Comparison of ENCODE assay signal across 19 mouse cellular contexts in genomic region chr9:46186387-46186786, GRCm38 (mm10). TPM values are rescaled to one million over a fixed set of nuclear protein-coding genes. Genes with fewer than 3 reads are reported as not detected.
DNase-seq lines count a peak whose midpoint lies in the region; ATAC-seq and TF ChIP-seq lines count a peak whose summit lies in the region.
"Had no signal": no experiment of that assay in that cellular context is flagged by ENCODE, and none has a peak within 500 bp of the region (broad histone marks: within the 10 kb centered on the region; RNA-seq: fewer than 3 reads in every experiment).

No protein-coding gene starts in this region.

- no peak for ATAC-seq in kidney, postnatal 0 days (replicated peaks; ENCODE audit: low FRiP score, low read depth)
- no peak for ATAC-seq in kidney, embryonic 16.5 days (ENCODE audit: low FRiP score, low TSS enrichment)
- ATAC-seq in midbrain, postnatal 0 days (ENCODE audit: low FRiP score), result no peak
- no peak for ATAC-seq in midbrain, embryonic 14.5 days (ENCODE audit: low FRiP score, low TSS enrichment)
- ATAC-seq in hindbrain, embryonic 11.5 days (ENCODE audit: low FRiP score), result no peak

- H3K36me3 ChIP-seq in kidney, postnatal 0 days (ENCODE audit: insufficient read depth, low read length), result 0 out of 2 replicates have a peak, but pooled peaks cover 3% of the 10 kb centered on the region
- H3K36me3 ChIP-seq in kidney, embryonic 16.5 days (ENCODE audit: insufficient read depth, low read length), result 0 out of 2 replicates have a peak, but pooled peaks cover 2% of the 10 kb centered on the region
- 0 out of 2 replicates have a peak, but pooled peaks cover 5% of the 10 kb centered on the region for H3K36me3 ChIP-seq in midbrain, postnatal 0 days (ENCODE audit: insufficient read depth, low read length)
- peaks cover 2% of the 10 kb centered on the region; the same call in 1 of the 2 replicates for H3K36me3 ChIP-seq in midbrain, embryonic 14.5 days (ENCODE audit: control insufficient read depth, insufficient read depth, low read length)
- H3K36me3 ChIP-seq in hindbrain, embryonic 11.5 days (ENCODE audit: control insufficient read depth, insufficient read depth, low read length), result no peaks in the 10 kb centered on the region
- H3K36me3 ChIP-seq: hindbrain, embryonic 13.5 days; lung, embryonic 15.5 days had no signal

- H3K4me2 ChIP-seq in kidney, postnatal 0 days (ENCODE audit: low read length), result no peak overlapping the region
- no peak overlapping the region for H3K4me2 ChIP-seq in kidney, embryonic 16.5 days (replicated peaks; ENCODE audit: low read depth, low read length)
- no peak overlapping the region for H3K4me2 ChIP-seq in midbrain, postnatal 0 days (ENCODE audit: low read depth, low read length, poor library complexity, severe bottlenecking)
- H3K4me2 ChIP-seq in midbrain, embryonic 14.5 days (ENCODE audit: low read length), result no peak overlapping the region
- H3K4me2 ChIP-seq in hindbrain, embryonic 11.5 days (replicated peaks; ENCODE audit: low read depth, low read length), result no peak overlapping the region
- H3K4me2 ChIP-seq: heart, embryonic 13.5 days; hindbrain, embryonic 13.5 days; limb, embryonic 12.5 days; lung, embryonic 15.5 days had no signal

- H3K4me3 ChIP-seq in kidney, postnatal 0 days (replicated peaks; ENCODE audit: low read depth, low read length), result no peak overlapping the region
- no peak overlapping the region for H3K4me3 ChIP-seq in kidney, embryonic 16.5 days (ENCODE audit: low read length)
- no peak overlapping the region for H3K4me3 ChIP-seq in midbrain, postnatal 0 days (ENCODE audit: low read depth, low read length)
- H3K4me3 ChIP-seq in midbrain, embryonic 14.5 days (replicated peaks; ENCODE audit: low read depth, low read length), result no peak overlapping the region
- no peak overlapping the region for H3K4me3 ChIP-seq in hindbrain, embryonic 11.5 days (ENCODE audit: low read depth, low read length)
- H3K4me3 ChIP-seq: heart, embryonic 13.5 days; hindbrain, embryonic 13.5 days; limb, embryonic 12.5 days; lung, embryonic 15.5 days had no signal

- peak; percentile 54 for TF ChIP-seq CTCF in kidney, postnatal 0 days (IDR thresholded peaks at IDR 0.05; ENCODE audit: low read depth)
- TF ChIP-seq CTCF in midbrain, postnatal 0 days (IDR thresholded peaks at IDR 0.05), result peak; percentile 43

- H3K27me3 ChIP-seq in kidney, postnatal 0 days (ENCODE audit: insufficient read depth, low read length), result no peaks in the 10 kb centered on the region
- no peaks in the 10 kb centered on the region for H3K27me3 ChIP-seq in kidney, embryonic 16.5 days (ENCODE audit: insufficient read depth, low read length)
- no peaks in the 10 kb centered on the region for H3K27me3 ChIP-seq in midbrain, postnatal 0 days (ENCODE audit: insufficient read depth, low read length)
- no peaks in the 10 kb centered on the region for H3K27me3 ChIP-seq in midbrain, embryonic 14.5 days (ENCODE audit: control insufficient read depth, insufficient read depth, low read length)
- H3K27me3 ChIP-seq in hindbrain, embryonic 11.5 days (ENCODE audit: control insufficient read depth, insufficient read depth, low read length), result no peaks in the 10 kb centered on the region
- H3K27me3 ChIP-seq: heart, embryonic 13.5 days; hindbrain, embryonic 13.5 days; limb, embryonic 12.5 days; lung, embryonic 15.5 days had no signal

- H3K4me1 ChIP-seq in kidney, postnatal 0 days (replicated peaks; ENCODE audit: insufficient read depth, low read length), result no peaks in the 10 kb centered on the region; the same call in 1 of the 2 replicates
- peaks cover 11% of the 10 kb centered on the region; the same call in 1 of the 2 replicates for H3K4me1 ChIP-seq in kidney, embryonic 16.5 days (ENCODE audit: insufficient read depth, low read length)
- H3K4me1 ChIP-seq in midbrain, postnatal 0 days (ENCODE audit: insufficient read depth, low read length), result no peaks in the 10 kb centered on the region; the same call in 1 of the 2 replicates
- peaks cover 3% of the 10 kb centered on the region; the same call in 1 of the 2 replicates for H3K4me1 ChIP-seq in midbrain, embryonic 14.5 days (ENCODE audit: control insufficient read depth, insufficient read depth, low read length)
- H3K4me1 ChIP-seq in hindbrain, embryonic 11.5 days (replicated peaks; ENCODE audit: control insufficient read depth, insufficient read depth, low read length), result no peaks in the 10 kb centered on the region

- no peak for DNase-seq in kidney, postnatal 0 days (ENCODE audit: low spot score)
- no peak for DNase-seq in midbrain, postnatal 0 days (ENCODE audit: low spot score)
- no peak for DNase-seq in midbrain, embryonic 14.5 days
- peak; percentile 18 for DNase-seq in R1 (ENCODE audit: low read depth, low spot score)
- DNase-seq in spleen, postnatal 4 days (ENCODE audit: low spot score in 2 of 2), result no peak
- DNase-seq in hindbrain, embryonic 11.5 days (ENCODE audit: low spot score), result no peak
- DNase-seq: adrenal gland, postnatal 14 days; cerebellum, adult 9-10 months; kidney, adult 18-20 months had no signal

- WGBS in kidney, postnatal 0 days, result 57% methylated on average over 1 of the region's 1 CpGs
- WGBS in kidney, embryonic 16.5 days, result 74% methylated on average over 1 of the region's 1 CpGs
- 97% methylated on average over 1 of the region's 1 CpGs for WGBS in midbrain, postnatal 0 days
- WGBS in midbrain, embryonic 14.5 days, result 84% methylated on average over 1 of the region's 1 CpGs
- 70% methylated on average over 1 of the region's 1 CpGs for WGBS in hindbrain, embryonic 11.5 days

- no peaks in the 10 kb centered on the region for H3K9me3 ChIP-seq in kidney, postnatal 0 days (replicated peaks; ENCODE audit: low read length)
- no peaks in the 10 kb centered on the region for H3K9me3 ChIP-seq in kidney, embryonic 16.5 days (ENCODE audit: low read length)
- H3K9me3 ChIP-seq in midbrain, postnatal 0 days (ENCODE audit: low read length), result no peaks in the 10 kb centered on the region
- H3K9me3 ChIP-seq in midbrain, embryonic 14.5 days (ENCODE audit: control insufficient read depth, low read length), result no peaks in the 10 kb centered on the region
- no peaks in the 10 kb centered on the region for H3K9me3 ChIP-seq in hindbrain, embryonic 11.5 days (ENCODE audit: control insufficient read depth, low read length)
- H3K9me3 ChIP-seq: heart, embryonic 13.5 days; hindbrain, embryonic 13.5 days; limb, embryonic 12.5 days; lung, embryonic 15.5 days had no signal

- no peak overlapping the region for H3K27ac ChIP-seq in kidney, postnatal 0 days
- no peak overlapping the region for H3K27ac ChIP-seq in kidney, embryonic 16.5 days (ENCODE audit: low read length)
- no peak overlapping the region for H3K27ac ChIP-seq in midbrain, postnatal 0 days (ENCODE audit: low read depth, low read length)
- no peak overlapping the region for H3K27ac ChIP-seq in midbrain, embryonic 14.5 days (replicated peaks; ENCODE audit: low read depth, low read length)
- no peak overlapping the region for H3K27ac ChIP-seq in hindbrain, embryonic 11.5 days (ENCODE audit: low read depth, low read length)
- H3K27ac ChIP-seq: heart, embryonic 13.5 days; hindbrain, embryonic 13.5 days; limb, embryonic 12.5 days; lung, embryonic 15.5 days had no signal

- H3K9ac ChIP-seq in kidney, postnatal 0 days (ENCODE audit: low read depth, low read length), result no peak overlapping the region
- H3K9ac ChIP-seq in kidney, embryonic 16.5 days (replicated peaks; ENCODE audit: low read length), result no peak overlapping the region
- no peak overlapping the region for H3K9ac ChIP-seq in midbrain, postnatal 0 days (replicated peaks; ENCODE audit: low read length, poor library complexity, severe bottlenecking)
- no peak overlapping the region for H3K9ac ChIP-seq in midbrain, embryonic 14.5 days (replicated peaks; ENCODE audit: low read length)
- H3K9ac ChIP-seq in hindbrain, embryonic 11.5 days (ENCODE audit: low read depth, low read length), result no peak overlapping the region
- H3K9ac ChIP-seq: heart, embryonic 13.5 days; hindbrain, embryonic 13.5 days; limb, embryonic 12.5 days; lung, embryonic 15.5 days had no signal

RNA-seq across cellular contexts. Expression of gene Apoa1, which starts 42.0 kb away (rescaled TPM):
- polyA plus RNA-seq in kidney, postnatal 0 days (2015; fragmentation: Nextera tagmentation; extraction: Ambion mirVana), result 5.5 and 6.7 TPM in 2 replicates
- 13.6 and 19.3 TPM in 2 replicates for polyA plus RNA-seq in kidney, embryonic 16.5 days (2015; fragmentation: Nextera tagmentation; extraction: Ambion mirVana)
- 1.4 TPM in 1 of 2 replicates, not detected in the other for total RNA-seq in midbrain, postnatal 0 days (2014; rRNA removed)
- 5.5 and 6.2 TPM in 2 replicates for polyA plus RNA-seq in midbrain, postnatal 0 days (2015; fragmentation: Nextera tagmentation; extraction: Ambion mirVana)
- polyA plus RNA-seq in midbrain, embryonic 14.5 days (2014; fragmentation: Nextera tagmentation; extraction: Ambion mirVana), result 4.2 and 5.4 TPM in 2 replicates
- polyA plus RNA-seq in hindbrain, embryonic 11.5 days (2014; fragmentation: Nextera tagmentation; extraction: Ambion mirVana), result 0.43 and 1.5 TPM in 2 replicates
- total RNA-seq: megakaryocyte-erythroid progenitor cell, adult 5-6 weeks had no signal

RNA-seq across cellular contexts. Expression of gene Apoc3, which starts 49.0 kb away (rescaled TPM):
- polyA plus RNA-seq in kidney, postnatal 0 days (2015; fragmentation: Nextera tagmentation; extraction: Ambion mirVana), result 0.87 and 2.3 TPM in 2 replicates
- polyA plus RNA-seq in kidney, embryonic 16.5 days (2015; fragmentation: Nextera tagmentation; extraction: Ambion mirVana), result 0.76 and 0.82 TPM in 2 replicates
- not detected in 2 replicates for total RNA-seq in midbrain, postnatal 0 days (2014; rRNA removed)
- not detected in 2 replicates for polyA plus RNA-seq in midbrain, postnatal 0 days (2015; fragmentation: Nextera tagmentation; extraction: Ambion mirVana)
- not detected in 2 replicates for polyA plus RNA-seq in midbrain, embryonic 14.5 days (2014; fragmentation: Nextera tagmentation; extraction: Ambion mirVana)
- polyA plus RNA-seq in hindbrain, embryonic 11.5 days (2014; fragmentation: Nextera tagmentation; extraction: Ambion mirVana), result not detected in 2 replicates
- total RNA-seq: ES-E14; gastrocnemius, postnatal 4 days; megakaryocyte-erythroid progenitor cell, adult 5-6 weeks had no signal
- polyA plus RNA-seq: embryonic facial prominence, embryonic 14.5 days; forebrain, embryonic 11.5 days; heart, embryonic 13.5 days; hindbrain, embryonic 13.5 days; limb, embryonic 12.5 days; lung, embryonic 15.5 days had no signal

RNA-seq across cellular contexts. Expression of gene Apoa4, which starts 54.1 kb away (rescaled TPM):
- polyA plus RNA-seq in kidney, postnatal 0 days (2015; fragmentation: Nextera tagmentation; extraction: Ambion mirVana), result 0.99 and 1.9 TPM in 2 replicates
- polyA plus RNA-seq in kidney, embryonic 16.5 days (2015; fragmentation: Nextera tagmentation; extraction: Ambion mirVana), result 0.25 TPM in 1 of 2 replicates, not detected in the other
- not detected in 2 replicates for total RNA-seq in midbrain, postnatal 0 days (2014; rRNA removed)
- not detected in 2 replicates for polyA plus RNA-seq in midbrain, postnatal 0 days (2015; fragmentation: Nextera tagmentation; extraction: Ambion mirVana)
- polyA plus RNA-seq in midbrain, embryonic 14.5 days (2014; fragmentation: Nextera tagmentation; extraction: Ambion mirVana), result not detected in 2 replicates
- not detected in 2 replicates for polyA plus RNA-seq in hindbrain, embryonic 11.5 days (2014; fragmentation: Nextera tagmentation; extraction: Ambion mirVana)
- total RNA-seq: ES-E14; megakaryocyte-erythroid progenitor cell, adult 5-6 weeks had no signal
- polyA plus RNA-seq: forebrain, embryonic 11.5 days; heart, embryonic 13.5 days; hindbrain, embryonic 13.5 days; limb, embryonic 12.5 days had no signal
